Mouse (Mus musculus) testis, adult 2 months (tissue): ENCODE data around the gene Dram1.
"Not testable (repeated sequence)": the region's sequence is repeated elsewhere in the genome, so short reads cannot be mapped to it uniquely, and the experiment has no call there.

Source experiments
- CTCF ChIP-seq: fragments of 200-500 bp; IDR thresholded peaks from 2 replicates; pipeline ENCODE4 v1.5.1; 2012; ENCODE audit warnings: low read depth, mild to moderate bottlenecking, inconsistent platforms, low read length, moderate library complexity; ENCODE audit not compliant: control insufficient read depth, insufficient read depth, insufficient replicate concordance
- POLR2A ChIP-seq: fragments of 200-500 bp; IDR thresholded peaks from 2 replicates; pipeline ENCODE4 v1.6.1; 2012; ENCODE audit warnings: low read depth, mild to moderate bottlenecking, inconsistent platforms, low read length, moderate library complexity; ENCODE audit not compliant: control insufficient read depth

GRCm38 (mm10) chr10:88372945-88373344, 5.9 kb downstream of the Dram1 start:
- not testable (repeated sequence) for TF ChIP-seq POLR2A, CTCF
